Mouse (Mus musculus) ES-E14 (cell line): ENCODE data around the gene Zfp143. TPM values are rescaled to one million over a fixed set of nuclear protein-coding genes. Genes with fewer than 3 reads are reported as not detected.
A peak's percentile ranks its signal among the peaks of the same experiment; 100 is the strongest.

Experiments
- DNase-seq: peaks from one replicate; pipeline ENCODE4 v3.0.0-alpha.2; 2013; ENCODE audit warnings: low read depth, low spot score
- H3K27ac ChIP-seq: 2 replicates; pipeline ENCODE4 v1.5.1; 2012; ENCODE audit warnings: low read depth, mild to moderate bottlenecking, low read length, moderate library complexity, mixed read lengths; ENCODE audit not compliant: poor library complexity, insufficient read depth, severe bottlenecking
- H3K36me3 ChIP-seq: 2 replicates; pipeline ENCODE4 v1.6.1; 2012; ENCODE audit warnings: mild to moderate bottlenecking, low read length, moderate library complexity, mixed read lengths; ENCODE audit not compliant: control insufficient read depth, poor library complexity, insufficient read depth, severe bottlenecking
- H3K4me1 ChIP-seq, 2 experiments: fragments of 150-350 bp in 1 of 2; sonication (generic) in 1 of 2; 2 replicates each; pipeline ENCODE4 v1.6.1; 2012; ENCODE audit warnings: low read length in 2 of 2, mild to moderate bottlenecking in 1 of 2, mixed read lengths in 1 of 2; ENCODE audit not compliant: control insufficient read depth in 2 of 2, insufficient read depth in 2 of 2, poor library complexity in 1 of 2
- H3K4me3 ChIP-seq, 2 experiments: fragments of 150-350 bp in 1 of 2; sonication (generic) in 1 of 2; 2 replicates each; pipeline ENCODE4 v1.5.1; 2012; ENCODE audit warnings: low read length in 2 of 2, low read depth in 1 of 2, mild to moderate bottlenecking in 1 of 2, mixed read lengths in 1 of 2; ENCODE audit not compliant: insufficient read depth in 1 of 2, poor library complexity in 1 of 2, severe bottlenecking in 1 of 2
- H3K9ac ChIP-seq: 2 replicates; pipeline ENCODE4 v1.6.1; 2012; ENCODE audit warnings: low read depth, mild to moderate bottlenecking, low read length, mixed read lengths; ENCODE audit not compliant: poor library complexity, insufficient read depth, severe bottlenecking
- H3K9me3 ChIP-seq: fragments of 150-350 bp; sonication (generic); 2 replicates; pipeline ENCODE4 v1.6.1; 2012; ENCODE audit warnings: low read depth, mild to moderate bottlenecking, low read length; ENCODE audit not compliant: control insufficient read depth, insufficient read depth
- CHD2 ChIP-seq: IDR thresholded peaks from 2 replicates; pipeline ENCODE4 v1.6.1; 2014; ENCODE audit warnings: mild to moderate bottlenecking, low read depth, low read length, inconsistent platforms
- HCFC1 ChIP-seq: IDR thresholded peaks from 2 replicates; pipeline ENCODE4 v1.6.1; 2012; ENCODE audit warnings: low read length, inconsistent platforms, borderline replicate concordance; ENCODE audit not compliant: insufficient read depth
- MAFK ChIP-seq: IDR thresholded peaks from 2 replicates; pipeline ENCODE4 v1.6.1; 2014; ENCODE audit warnings: mild to moderate bottlenecking, low read depth, low read length, inconsistent platforms; ENCODE audit not compliant: insufficient read depth
- ZC3H11A ChIP-seq: IDR thresholded peaks from 2 replicates; pipeline ENCODE4 v1.6.1; 2012; ENCODE audit warnings: low read depth, mild to moderate bottlenecking, inconsistent platforms, low read length, borderline replicate concordance
- ZNF384 ChIP-seq: IDR thresholded peaks from 2 replicates; pipeline ENCODE4 v1.6.1; 2012; ENCODE audit warnings: low read depth, low read length, inconsistent platforms
- in situ Hi-C, 2 experiments: fragments of 600-800 bp; cut with MboI; formaldehyde crosslinking; loops; one replicate each; pipeline ENCODE4 v1.15.1; 2025; ENCODE audit warnings: low sequenced_read_pairs in 2 of 2, inconsistent platforms in 1 of 2; ENCODE audit not compliant: unreplicated experiment in 2 of 2
- total RNA-seq: library from RNA; depleted of rRNA; stranded (reverse); fragments of 300-350 nt; gene quantifications from 2 replicates; pipeline ENCODE4 v1.2.3, GENCODE M21; 2012

Gene Zfp143
- total RNA-seq, 1 experiment: 23.1 TPM

DNA sequence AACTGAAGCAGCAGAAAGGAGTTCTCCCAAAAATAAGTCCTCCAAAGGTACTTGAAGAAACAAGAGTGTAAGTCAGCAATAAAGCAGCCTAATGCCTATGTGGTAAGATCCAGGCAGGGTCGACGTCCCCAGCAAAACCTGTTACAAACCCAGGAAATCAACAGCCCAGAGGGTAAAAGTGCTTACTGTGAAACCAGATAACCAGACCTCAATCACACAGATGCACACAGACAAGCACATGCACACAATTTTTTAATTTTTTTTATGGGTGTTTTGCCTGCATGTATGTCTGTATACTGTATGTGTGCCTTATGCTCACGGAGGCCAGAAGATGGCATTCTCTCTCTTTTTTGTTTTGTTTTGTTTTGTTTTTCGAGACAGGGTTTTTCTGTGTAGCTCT is 35.3 kb downstream of the Zfp143 start:
- in situ Hi-C loops: no loop called here
- no peaks in the 10 kb centered on the region for H3K9me3 ChIP-seq
- H3K36me3 ChIP-seq: peaks cover 23% of the 10 kb centered on the region
- H3K4me3 ChIP-seq: no peak overlapping the region
- H3K9ac ChIP-seq: no peak overlapping the region
- no peak overlapping the region for H3K27ac ChIP-seq
- peaks cover 5 to 9% of the 10 kb centered on the region in 2 experiments for H3K4me1 ChIP-seq
- DNase-seq: no peak
- TF ChIP-seq CHD2 (no peak), MAFK (no peak), ZC3H11A (no peak), ZNF384 (no peak), HCFC1 (no peak)

DNA sequence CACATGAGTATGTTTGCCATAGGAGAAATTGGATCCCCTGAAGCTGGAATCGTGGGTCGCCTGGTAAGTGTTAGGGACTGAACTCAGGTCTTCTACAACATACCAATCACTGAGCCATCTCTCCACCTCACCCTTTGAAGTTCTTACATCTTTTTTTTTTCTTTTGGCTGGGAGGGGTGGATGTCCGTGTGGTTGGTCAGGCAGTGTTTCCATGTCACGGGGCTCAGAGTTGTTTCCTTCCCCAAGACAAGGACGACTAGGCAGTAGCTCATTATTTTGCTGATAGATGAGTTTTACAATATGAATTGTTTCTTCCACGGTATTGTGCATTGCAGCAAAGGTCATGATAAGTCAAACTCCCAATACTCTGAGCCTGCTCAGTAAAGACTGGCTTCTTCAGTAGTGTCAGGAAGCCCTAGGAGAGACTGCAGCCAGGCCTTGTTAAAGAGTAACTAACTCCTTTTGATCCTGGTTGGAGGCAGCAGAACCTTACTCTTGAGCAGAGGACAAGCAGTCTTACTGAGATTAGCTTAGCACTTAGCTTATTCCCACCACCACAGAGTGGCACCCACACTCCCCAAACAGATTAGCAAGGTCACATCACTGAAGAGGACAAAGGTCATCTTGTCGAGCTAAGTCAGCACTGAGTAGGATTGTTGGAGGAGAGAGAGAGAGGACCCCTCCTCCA is 36.2 kb downstream of the Zfp143 start:
- DNase-seq: no peak
- no peak overlapping the region; the same call in 1 of the 2 replicates for H3K27ac ChIP-seq
- TF ChIP-seq HCFC1: no peak
- TF ChIP-seq ZNF384: no peak
- no peak for TF ChIP-seq CHD2
- TF ChIP-seq ZC3H11A: no peak
- TF ChIP-seq MAFK: no peak
- H3K4me3 ChIP-seq: no peak overlapping the region
- H3K9me3 ChIP-seq: no peaks in the 10 kb centered on the region
- H3K4me1 ChIP-seq: peaks cover 5 to 9% of the 10 kb centered on the region in 2 experiments
- no peak overlapping the region for H3K9ac ChIP-seq
- H3K36me3 ChIP-seq: peaks cover 17% of the 10 kb centered on the region
- in situ Hi-C loops: no loop called here

DNA sequence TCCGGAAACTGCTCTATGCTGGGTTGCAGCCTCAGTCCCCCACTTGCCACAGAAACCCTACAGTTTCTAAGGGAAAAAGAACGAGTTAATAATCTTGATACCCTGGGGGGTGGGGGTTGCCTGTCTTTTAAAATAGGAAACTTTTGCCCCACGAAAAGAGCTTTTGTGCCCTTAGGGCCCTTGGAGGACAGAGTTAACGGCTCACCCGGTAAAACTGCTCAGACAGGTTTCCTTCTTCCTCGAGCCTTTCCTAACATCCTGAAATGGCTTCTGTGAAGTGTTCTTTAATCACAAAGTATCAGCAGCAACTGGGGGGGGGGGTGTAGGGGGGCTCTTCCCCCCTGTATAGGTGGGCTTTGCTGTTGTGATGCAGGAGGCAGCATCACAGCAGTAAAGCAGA is 39.8 kb downstream of the Zfp143 start:
- H3K27ac ChIP-seq: peak overlapping the region; percentile 34
- in situ Hi-C loops: no loop called here
- H3K9ac ChIP-seq: peak overlapping the region; percentile 43; the same call in 1 of the 2 replicates
- DNase-seq: no peak
- no peak for TF ChIP-seq HCFC1
- H3K9me3 ChIP-seq: no peaks in the 10 kb centered on the region
- H3K36me3 ChIP-seq: peaks cover 4% of the 10 kb centered on the region; the same call in 1 of the 2 replicates
- H3K4me1 ChIP-seq: peaks cover 11 to 17% of the 10 kb centered on the region in 2 experiments
- H3K4me3 ChIP-seq: peak overlapping the region in 1 of 2 experiments; percentile 19; a peak in 1 of 4 replicates

DNA sequence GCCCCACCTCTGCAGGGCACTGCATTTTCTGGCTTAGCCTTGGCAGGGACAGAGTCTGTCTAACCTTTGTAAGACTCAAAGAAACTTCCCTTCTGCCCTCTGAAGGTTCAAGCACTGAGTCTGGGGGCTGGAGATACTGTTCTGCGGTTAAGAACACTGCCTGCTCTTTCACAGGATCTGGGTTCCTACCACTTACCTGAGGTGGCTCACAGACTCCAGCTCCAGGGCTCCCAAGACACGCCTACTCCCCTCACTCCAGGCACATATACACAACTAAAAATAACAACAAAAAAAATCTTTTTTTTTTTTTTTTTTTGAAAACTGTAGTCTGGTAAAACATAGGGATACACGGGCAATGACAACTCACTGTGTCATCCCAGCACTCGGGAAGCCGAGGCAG is 40.2 kb downstream of the Zfp143 start:
- peaks cover 2% of the 10 kb centered on the region; the same call in 1 of the 2 replicates for H3K36me3 ChIP-seq
- TF ChIP-seq ZC3H11A: no peak
- TF ChIP-seq MAFK: no peak
- no peak for TF ChIP-seq CHD2
- no peak for TF ChIP-seq HCFC1
- TF ChIP-seq ZNF384: no peak
- in situ Hi-C loops: no loop called here
- no peaks in the 10 kb centered on the region for H3K9me3 ChIP-seq
- peak overlapping the region; percentile 34 for H3K27ac ChIP-seq
- H3K9ac ChIP-seq: 0 out of 2 replicates have a peak overlapping the region, but pooled peaks have one; percentile 43
- no peak overlapping the region for H3K4me3 ChIP-seq
- DNase-seq: no peak
- peaks cover 11 to 17% of the 10 kb centered on the region in 2 experiments for H3K4me1 ChIP-seq

DNA sequence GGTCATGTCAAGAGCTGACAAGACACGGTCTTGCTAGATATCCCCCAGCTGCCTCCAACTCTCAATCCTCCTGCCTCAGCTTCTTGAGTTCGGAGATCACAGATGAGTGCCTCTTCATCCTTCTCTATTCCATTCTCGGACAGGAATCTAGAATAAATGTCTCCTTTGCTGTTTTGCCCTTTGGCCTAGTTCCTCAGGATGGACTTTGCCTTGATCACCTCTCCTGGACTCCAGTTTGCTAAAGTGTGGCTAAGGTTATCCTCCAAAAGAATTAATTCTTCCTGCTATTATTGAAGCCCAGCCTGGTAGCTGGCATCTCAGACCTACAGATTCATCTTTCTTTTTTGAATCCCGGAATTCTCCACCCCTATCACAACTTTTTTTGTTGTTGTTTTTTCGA is 44.0 kb downstream of the Zfp143 start:
- Histone ChIP-seq H3K4me1 (peaks cover 16 to 18% of the 10 kb centered on the region in 2 experiments), H3K9me3 (no peaks in the 10 kb centered on the region), H3K9ac (no peak overlapping the region), H3K27ac (no peak overlapping the region), H3K36me3 (no peaks in the 10 kb centered on the region), H3K4me3 (no peak overlapping the region)
- no peak for DNase-seq
- TF ChIP-seq ZC3H11A: no peak
- TF ChIP-seq HCFC1: no peak
- TF ChIP-seq CHD2: no peak
- TF ChIP-seq MAFK: no peak
- in situ Hi-C loops: no loop called here
